Mouse (Mus musculus): ENCODE measurements around the gene C2cd3.

C2cd3 gene

GRCm38 (mm10) chr7:100402715-100403114 lies 30.7 kb downstream of the C2cd3 start:
- in situ Hi-C loops (cut with MboI), result no loop called here

GRCm38 (mm10) chr7:100407677-100408076 lies 35.6 kb downstream of the C2cd3 start:
- in situ Hi-C loops (cut with MboI), result no loop called here

GRCm38 (mm10) chr7:100408684-100409083 lies 36.7 kb downstream of the C2cd3 start:
- in situ Hi-C loops (cut with MboI), result no loop called here

- in situ Hi-C loops (cut with MboI), result no loop called here
Measured at GRCm38 (mm10) chr7:100425795-100426194, 53.8 kb downstream of the C2cd3 start.

- in situ Hi-C loops (cut with MboI), result no loop called here
Measured at GRCm38 (mm10) chr7:100429102-100429501, 57.1 kb downstream of the C2cd3 start.

- in situ Hi-C loops (cut with MboI), result no loop called here
Measured at GRCm38 (mm10) chr7:100429911-100430310, 57.9 kb downstream of the C2cd3 start.

GRCm38 (mm10) chr7:100431103-100431502 lies 59.1 kb downstream of the C2cd3 start:
- in situ Hi-C loops (cut with MboI), result no loop called here

GRCm38 (mm10) chr7:100433295-100433694 lies 61.3 kb downstream of the C2cd3 start:
- in situ Hi-C loops (cut with MboI), result no loop called here

- in situ Hi-C loops (cut with MboI), result no loop called here
Measured at GRCm38 (mm10) chr7:100443728-100444127, 71.7 kb downstream of the C2cd3 start.

- in situ Hi-C loops (cut with MboI), result no loop called here
Measured at GRCm38 (mm10) chr7:100446271-100446670, 74.2 kb downstream of the C2cd3 start.

- in situ Hi-C loops (cut with MboI), result no loop called here
Measured at GRCm38 (mm10) chr7:100448530-100448929, 76.5 kb downstream of the C2cd3 start.

- in situ Hi-C loops (cut with MboI), result no loop called here
Measured at GRCm38 (mm10) chr7:100448985-100449384, 77.0 kb downstream of the C2cd3 start.

- in situ Hi-C loops (cut with MboI), result no loop called here
Measured at GRCm38 (mm10) chr7:100458153-100458552, 86.1 kb downstream of the C2cd3 start.

GRCm38 (mm10) chr7:100459862-100460261 lies 87.8 kb downstream of the C2cd3 start:
- in situ Hi-C loops (cut with MboI), result no loop called here

GRCm38 (mm10) chr7:100461621-100462151 lies 89.7 kb downstream of the C2cd3 start:
- in situ Hi-C loops (cut with MboI), result no loop called here

GRCm38 (mm10) chr7:100463194-100463593 lies 91.2 kb downstream of the C2cd3 start:
- in situ Hi-C loops (cut with MboI), result no loop called here

GRCm38 (mm10) chr7:100463757-100464156 lies 91.7 kb downstream of the C2cd3 start:
- in situ Hi-C loops (cut with MboI), result no loop called here

- in situ Hi-C loops (cut with MboI), result no loop called here
Measured at GRCm38 (mm10) chr7:100464248-100464647, 92.2 kb downstream of the C2cd3 start.

- in situ Hi-C loops (cut with MboI), result no loop called here
Measured at GRCm38 (mm10) chr7:100465248-100465647, 93.2 kb downstream of the C2cd3 start.

- in situ Hi-C loops (cut with MboI), result no loop called here
Measured at GRCm38 (mm10) chr7:100465656-100466309, 93.8 kb downstream of the C2cd3 start.

GRCm38 (mm10) chr7:100466781-100467510 lies 94.9 kb downstream of the C2cd3 start:
- in situ Hi-C loops (cut with MboI), result no loop called here

GRCm38 (mm10) chr7:100468761-100469160 lies 96.7 kb downstream of the C2cd3 start:
- in situ Hi-C loops (cut with MboI), result no loop called here

- in situ Hi-C loops (cut with MboI), result no loop called here
Measured at GRCm38 (mm10) chr7:100469502-100469901, 97.5 kb downstream of the C2cd3 start.

All from mature B cell (primary cell).